ENCODE assay signal across 8 mouse cellular contexts in the genomic region with DNA sequence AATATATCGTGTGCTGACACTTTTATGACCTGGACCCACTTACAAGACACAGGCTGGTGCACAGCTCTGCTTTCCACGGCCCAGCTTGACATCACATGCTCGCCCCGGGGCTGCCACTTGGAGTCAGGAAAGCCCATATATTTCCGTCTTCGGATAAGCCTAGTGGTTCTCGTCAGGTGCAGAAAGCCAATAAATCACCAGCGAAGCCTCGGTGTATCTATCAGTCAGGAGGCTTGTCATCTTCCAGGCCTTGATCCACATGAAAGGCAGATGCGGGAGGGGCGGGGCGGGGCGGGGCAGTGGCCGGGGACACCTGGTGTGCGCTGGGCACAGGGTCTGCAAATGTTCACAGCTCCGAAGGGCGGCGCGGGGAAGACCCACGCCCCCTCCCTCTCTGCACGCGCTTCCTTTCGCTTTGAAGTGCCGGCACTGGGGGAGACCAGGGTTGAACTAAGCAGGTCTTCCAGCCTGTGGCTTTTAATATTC. TPM values are rescaled to one million over a fixed set of nuclear protein-coding genes. Genes with fewer than 3 reads are reported as not detected.
DNase-seq lines count a peak whose midpoint lies in the region; ATAC-seq and TF ChIP-seq lines count a peak whose summit lies in the region.

No protein-coding gene starts in this region.

- no peaks in the 10 kb centered on the region for H3K27me3 ChIP-seq in kidney, embryonic 16.5 days (ENCODE audit: insufficient read depth, low read length)
- H3K27me3 ChIP-seq in kidney, adult 2 months (replicated peaks; ENCODE audit: control insufficient read depth, insufficient read depth, low read length), result no peaks in the 10 kb centered on the region
- no peaks in the 10 kb centered on the region for H3K27me3 ChIP-seq in embryonic facial prominence, embryonic 12.5 days
- H3K27me3 ChIP-seq in hindbrain, postnatal 0 days (ENCODE audit: insufficient read depth, low read length), result no peaks in the 10 kb centered on the region
- H3K27me3 ChIP-seq in midbrain, postnatal 0 days (ENCODE audit: insufficient read depth, low read length), result no peaks in the 10 kb centered on the region

- no peak for TF ChIP-seq CTCF in kidney, adult 2 months (conservative IDR thresholded peaks at IDR 0.05; ENCODE audit: insufficient read depth, insufficient read length, low read depth, low read length)
- TF ChIP-seq CTCF in hindbrain, postnatal 0 days (IDR thresholded peaks at IDR 0.05; ENCODE audit: low read depth), result no peak
- TF ChIP-seq CTCF in midbrain, postnatal 0 days (IDR thresholded peaks at IDR 0.05), result peak; percentile 30

- WGBS in kidney, embryonic 16.5 days, result under 1% methylated on average over 24 of the region's 24 CpGs
- 6% methylated on average over 24 of the region's 24 CpGs for WGBS in kidney, adult 2 months
- 10% methylated on average over 24 of the region's 24 CpGs for WGBS in embryonic facial prominence, embryonic 12.5 days
- WGBS in hindbrain, postnatal 0 days, result 4% methylated on average over 24 of the region's 24 CpGs
- WGBS in midbrain, postnatal 0 days, result 6% methylated on average over 23 of the region's 24 CpGs

- no peak for TF ChIP-seq POLR2A in kidney, adult 2 months (IDR thresholded peaks at IDR 0.05; ENCODE audit: low read depth, low read length)

- peaks cover 19% of the 10 kb centered on the region for H3K4me1 ChIP-seq in kidney, embryonic 16.5 days (ENCODE audit: insufficient read depth, low read length)
- peaks cover 3% of the 10 kb centered on the region; the same call in 1 of the 2 replicates for H3K4me1 ChIP-seq in kidney, adult 2 months (ENCODE audit: control insufficient read depth, insufficient read depth, low read length)
- H3K4me1 ChIP-seq in embryonic facial prominence, embryonic 12.5 days, result 0 out of 2 replicates have a peak, but pooled peaks cover 2% of the 10 kb centered on the region
- H3K4me1 ChIP-seq in hindbrain, postnatal 0 days (ENCODE audit: insufficient read depth, low read length), result peaks cover 8% of the 10 kb centered on the region
- H3K4me1 ChIP-seq in midbrain, postnatal 0 days (ENCODE audit: insufficient read depth, low read length), result peaks cover 4% of the 10 kb centered on the region; the same call in 1 of the 2 replicates

- no peak overlapping the region for H3K27ac ChIP-seq in kidney, embryonic 16.5 days (ENCODE audit: low read length)
- no peak overlapping the region for H3K27ac ChIP-seq in kidney, adult 2 months (ENCODE audit: insufficient read depth, low read depth, low read length)
- H3K27ac ChIP-seq in embryonic facial prominence, embryonic 12.5 days, result no peak overlapping the region
- no peak overlapping the region for H3K27ac ChIP-seq in hindbrain, postnatal 0 days
- no peak overlapping the region for H3K27ac ChIP-seq in midbrain, postnatal 0 days (ENCODE audit: low read depth, low read length)

- DNase-seq in kidney, adult 2 months, result no peak
- peak; percentile 61 for DNase-seq in hindbrain, postnatal 0 days (ENCODE audit: low spot score)
- peak; percentile 46 for DNase-seq in midbrain, postnatal 0 days (ENCODE audit: low spot score)
- no peak for DNase-seq in Muller cell, postnatal 12 days (ENCODE audit: inconsistent ontology term)
- no peak for DNase-seq in ovary, adult 18-20 months (ENCODE audit: low spot score)

- H3K9ac ChIP-seq in kidney, embryonic 16.5 days (replicated peaks; ENCODE audit: low read length), result peak overlapping the region; percentile 44; the same call in 1 of the 2 replicates
- H3K9ac ChIP-seq in embryonic facial prominence, embryonic 12.5 days, result no peak overlapping the region
- H3K9ac ChIP-seq in hindbrain, postnatal 0 days (replicated peaks; ENCODE audit: low read length), result no peak overlapping the region
- H3K9ac ChIP-seq in midbrain, postnatal 0 days (replicated peaks; ENCODE audit: low read length, poor library complexity, severe bottlenecking), result peak overlapping the region; percentile 50

- peak; percentile 71 for ATAC-seq in kidney, embryonic 16.5 days (ENCODE audit: low FRiP score, low TSS enrichment)
- ATAC-seq in embryonic facial prominence, embryonic 12.5 days (ENCODE audit: insufficient number of reproducible peaks, insufficient read depth, low FRiP score, low TSS enrichment), result 0 out of 2 replicates have a peak, but pooled peaks have one; percentile 15
- ATAC-seq in hindbrain, postnatal 0 days, result peak; percentile 82
- peak; percentile 86 for ATAC-seq in midbrain, postnatal 0 days (ENCODE audit: low FRiP score)
- no peak for ATAC-seq in inflammation-experienced regulatory T-cells, adult 6 months

- peak overlapping the region; percentile 37 for H3K4me3 ChIP-seq in kidney, embryonic 16.5 days (ENCODE audit: low read length)
- H3K4me3 ChIP-seq in kidney, adult 2 months (ENCODE audit: insufficient read depth, low read depth, low read length), result no peak overlapping the region
- H3K4me3 ChIP-seq in embryonic facial prominence, embryonic 12.5 days, result peak overlapping the region; percentile 26
- H3K4me3 ChIP-seq in hindbrain, postnatal 0 days (ENCODE audit: low read length), result peak overlapping the region; percentile 24
- peak overlapping the region; percentile 36 for H3K4me3 ChIP-seq in midbrain, postnatal 0 days (ENCODE audit: low read depth, low read length)

- no peaks in the 10 kb centered on the region for H3K9me3 ChIP-seq in kidney, embryonic 16.5 days (ENCODE audit: low read length)
- H3K9me3 ChIP-seq in embryonic facial prominence, embryonic 12.5 days, result no peaks in the 10 kb centered on the region
- H3K9me3 ChIP-seq in hindbrain, postnatal 0 days (ENCODE audit: low read length), result no peaks in the 10 kb centered on the region
- H3K9me3 ChIP-seq in midbrain, postnatal 0 days (ENCODE audit: low read length), result no peaks in the 10 kb centered on the region

- H3K36me3 ChIP-seq in kidney, embryonic 16.5 days (ENCODE audit: insufficient read depth, low read length), result no peaks in the 10 kb centered on the region
- no peaks in the 10 kb centered on the region for H3K36me3 ChIP-seq in kidney, adult 2 months (ENCODE audit: control insufficient read depth, insufficient read depth, low read length)
- no peaks in the 10 kb centered on the region for H3K36me3 ChIP-seq in embryonic facial prominence, embryonic 12.5 days
- no peaks in the 10 kb centered on the region for H3K36me3 ChIP-seq in hindbrain, postnatal 0 days (ENCODE audit: insufficient read depth, low read length)
- H3K36me3 ChIP-seq in midbrain, postnatal 0 days (ENCODE audit: insufficient read depth, low read length), result no peaks in the 10 kb centered on the region

- peak overlapping the region; percentile 65 for H3K4me2 ChIP-seq in kidney, embryonic 16.5 days (replicated peaks; ENCODE audit: low read depth, low read length)
- H3K4me2 ChIP-seq in embryonic facial prominence, embryonic 12.5 days (replicated peaks), result peak overlapping the region; percentile 60
- peak overlapping the region; percentile 68 for H3K4me2 ChIP-seq in hindbrain, postnatal 0 days (ENCODE audit: low read depth, low read length)
- peak overlapping the region; percentile 80 for H3K4me2 ChIP-seq in midbrain, postnatal 0 days (ENCODE audit: low read depth, low read length, poor library complexity, severe bottlenecking)

RNA-seq across cellular contexts. Expression of a gene that starts 48.1 kb away (rescaled TPM):
- 46.0 and 52.0 TPM in 2 replicates for polyA plus RNA-seq in kidney, embryonic 16.5 days (2015; fragmentation: Nextera tagmentation; extraction: Ambion mirVana)
- polyA plus RNA-seq in kidney, adult 2 months (2012; rRNA removed), result 424 and 426 TPM in 2 replicates
- 0.15 TPM in 1 of 2 replicates, not detected in the other for polyA plus RNA-seq in embryonic facial prominence, embryonic 12.5 days (2016; fragmentation: Nextera tagmentation; extraction: Ambion mirVana)
- total RNA-seq in hindbrain, postnatal 0 days (2014; rRNA removed), result not detected in 2 replicates
- polyA plus RNA-seq in hindbrain, postnatal 0 days (2015; fragmentation: Nextera tagmentation; extraction: Ambion mirVana), result not detected in 2 replicates
- not detected in 2 replicates for total RNA-seq in midbrain, postnatal 0 days (2014; rRNA removed)
- polyA plus RNA-seq in midbrain, postnatal 0 days (2015; fragmentation: Nextera tagmentation; extraction: Ambion mirVana), result not detected in 2 replicates
- not detected for polyA plus RNA-seq in inflammation-experienced regulatory T-cells, adult 6 months (2017; shearing (Covaris generic))

Comparison
In these comparisons a context has a peak if more than half of its experiments do, and no peak if none do; other contexts are left out.
1. H3K9ac ChIP-seq: peak in kidney, embryonic 16.5 days (single experiment) and midbrain, postnatal 0 days (single experiment); none in embryonic facial prominence, embryonic 12.5 days (single experiment) and hindbrain, postnatal 0 days (single experiment).
2. DNase-seq: peak in hindbrain, postnatal 0 days (single experiment) and midbrain, postnatal 0 days (single experiment); none in kidney, adult 2 months (single experiment), Muller cell, postnatal 12 days (single experiment) and ovary, adult 18-20 months (single experiment).
3. RNA of a gene that starts 48.1 kb away (polyA plus RNA-seq): 424 to 426 TPM in kidney, adult 2 months and 46.0 to 52.0 TPM in kidney, embryonic 16.5 days; 0.15 TPM in embryonic facial prominence, embryonic 12.5 days, not detected in midbrain, postnatal 0 days, not detected in hindbrain, postnatal 0 days and not detected in inflammation-experienced regulatory T-cells, adult 6 months; every median in the first group is over 10 times any median in the second.
4. Peak in every context shown above with its lines, with median percentiles within 50 percentile points of each other: H3K4me2 ChIP-seq.